Mouse (Mus musculus) hindbrain, embryonic 12.5 days (tissue): Measurements from ENCODE around the gene Grid2. TPM values are rescaled to one million over a fixed set of nuclear protein-coding genes. Genes with fewer than 3 reads are reported as not detected.
A peak's percentile ranks its signal among the peaks of the same experiment; 100 is the strongest.

Experiments
- ATAC-seq: fragments of 200-750 bp; cut with Nextera tagmentation; 2 replicates; pipeline ENCODE4 v1.8.0; 2017; ENCODE audit warnings: moderate TSS enrichment; ENCODE audit not compliant: low FRiP score
- H3K27ac ChIP-seq: fragments of 300-500 bp; sonication (generic); 2 replicates; pipeline ENCODE4 v1.5.1; 2016; ENCODE audit warnings: mild to moderate bottlenecking
- H3K27me3 ChIP-seq: fragments of 300-500 bp; sonication (generic); 2 replicates; pipeline ENCODE4 v1.6.1; 2016; ENCODE audit warnings: mild to moderate bottlenecking
- H3K36me3 ChIP-seq: fragments of 300-500 bp; sonication (generic); 2 replicates; pipeline ENCODE4 v1.6.1; 2016; ENCODE audit warnings: mild to moderate bottlenecking
- H3K4me1 ChIP-seq: fragments of 300-500 bp; sonication (generic); 2 replicates; pipeline ENCODE4 v1.6.1; 2016
- H3K4me2 ChIP-seq: fragments of 300-500 bp; sonication (generic); replicated peaks from 2 replicates; pipeline ENCODE4 v1.6.1; 2016; ENCODE audit warnings: mild to moderate bottlenecking
- H3K4me3 ChIP-seq: fragments of 300-500 bp; sonication (generic); 2 replicates; pipeline ENCODE4 v1.5.1; 2016; ENCODE audit warnings: mild to moderate bottlenecking
- H3K9ac ChIP-seq: fragments of 300-500 bp; sonication (generic); 2 replicates; pipeline ENCODE4 v1.6.1; 2016; ENCODE audit warnings: mild to moderate bottlenecking, moderate library complexity
- H3K9me3 ChIP-seq: fragments of 300-500 bp; sonication (generic); replicated peaks from 2 replicates; pipeline ENCODE4 v1.6.1; 2016; ENCODE audit warnings: mild to moderate bottlenecking
- WGBS: fragments of 180-500 bp; shearing (Covaris S2); methylation state at CpG from one replicate; pipeline ENCODE4 v1.1.7; 2016; 5-methylcytosine and 5-hydroxymethylcytosine counted together
- polyA plus RNA-seq: library from polyadenylated mRNA; unstranded; fragments of >200 nt; fragmentation: Nextera tagmentation; extraction: Ambion mirVana; gene quantifications from 2 replicates; pipeline ENCODE4 v1.2.1, GENCODE M21; 2016

Grid2 gene
- polyA plus RNA-seq, 1 experiment from 2014 or later: 8.1 TPM

DNA sequence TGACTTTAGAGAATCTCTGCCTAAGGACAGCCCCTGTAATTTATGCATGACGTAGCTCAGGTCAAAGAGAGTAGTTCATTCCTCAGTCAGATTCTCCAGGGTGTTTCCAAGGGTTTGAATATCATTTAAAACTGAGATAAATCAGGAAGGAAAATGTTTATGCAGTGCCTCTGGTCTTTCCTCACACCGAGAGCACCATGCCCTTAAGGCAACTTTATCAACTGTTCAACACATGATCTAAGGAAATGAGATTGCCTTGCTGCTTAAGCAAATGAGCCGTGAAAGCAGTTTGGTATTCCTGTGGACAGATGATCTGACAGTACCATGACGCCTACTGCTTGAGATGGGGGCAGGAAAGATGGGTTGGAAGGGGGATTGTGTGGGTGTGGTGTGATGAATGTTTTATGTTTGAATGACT is 1342.5 kb downstream of the Grid2 start:
- WGBS: 11% methylated on average over 4 of the region's 4 CpGs
- no peaks in the 10 kb centered on the region for H3K36me3 ChIP-seq
- ATAC-seq: peak; percentile 85
- no peaks in the 10 kb centered on the region for H3K27me3 ChIP-seq
- H3K4me3 ChIP-seq: no peak overlapping the region
- H3K4me1 ChIP-seq: peaks cover 7% of the 10 kb centered on the region
- no peak overlapping the region for H3K9ac ChIP-seq
- no peak overlapping the region for H3K27ac ChIP-seq
- no peak overlapping the region for H3K4me2 ChIP-seq
- H3K9me3 ChIP-seq: no peaks in the 10 kb centered on the region

GRCm38 (mm10) chr6:64605753-64606152 is 1350.1 kb downstream of the Grid2 start:
- Histone ChIP-seq H3K9ac (no peak overlapping the region), H3K27ac (no peak overlapping the region), H3K27me3 (no peaks in the 10 kb centered on the region), H3K9me3 (no peaks in the 10 kb centered on the region), H3K36me3 (no peaks in the 10 kb centered on the region), H3K4me2 (no peak overlapping the region), H3K4me3 (no peak overlapping the region), H3K4me1 (no peaks in the 10 kb centered on the region)
- ATAC-seq: no peak
- 55% methylated on average over 3 of the region's 3 CpGs for WGBS

- Histone ChIP-seq H3K4me1 (no peaks in the 10 kb centered on the region), H3K4me2 (no peak overlapping the region), H3K27me3 (no peaks in the 10 kb centered on the region), H3K27ac (no peak overlapping the region), H3K9ac (no peak overlapping the region), H3K4me3 (no peak overlapping the region), H3K36me3 (no peaks in the 10 kb centered on the region), H3K9me3 (no peaks in the 10 kb centered on the region)
- 87% methylated on average over 1 of the region's 1 CpGs for whole genome bisulfite sequencing
- ATAC-seq: no peak
Measured at GRCm38 (mm10) chr6:64607041-64607440, 1351.4 kb downstream of the Grid2 start.

- Histone ChIP-seq H3K27me3 (no peaks in the 10 kb centered on the region), H3K9ac (no peak overlapping the region), H3K9me3 (no peaks in the 10 kb centered on the region), H3K4me1 (no peaks in the 10 kb centered on the region), H3K27ac (no peak overlapping the region), H3K36me3 (no peaks in the 10 kb centered on the region), H3K4me2 (no peak overlapping the region), H3K4me3 (no peak overlapping the region)
- no peak for ATAC-seq
- 15% methylated on average over 1 of the region's 1 CpGs for WGBS
Measured at GRCm38 (mm10) chr6:64607942-64608341, 1352.3 kb downstream of the Grid2 start.

- Histone ChIP-seq H3K4me1 (peaks cover 15% of the 10 kb centered on the region), H3K36me3 (no peaks in the 10 kb centered on the region), H3K27me3 (no peaks in the 10 kb centered on the region), H3K4me2 (no peak overlapping the region), H3K4me3 (no peak overlapping the region), H3K27ac (peak overlapping the region; percentile 19; the same call in 1 of the 2 replicates), H3K9me3 (no peaks in the 10 kb centered on the region), H3K9ac (no peak overlapping the region)
- no peak for ATAC-seq
- WGBS: 56% methylated on average over 4 of the region's 4 CpGs
Measured at GRCm38 (mm10) chr6:64616843-64617242, 1361.2 kb downstream of the Grid2 start.

DNA sequence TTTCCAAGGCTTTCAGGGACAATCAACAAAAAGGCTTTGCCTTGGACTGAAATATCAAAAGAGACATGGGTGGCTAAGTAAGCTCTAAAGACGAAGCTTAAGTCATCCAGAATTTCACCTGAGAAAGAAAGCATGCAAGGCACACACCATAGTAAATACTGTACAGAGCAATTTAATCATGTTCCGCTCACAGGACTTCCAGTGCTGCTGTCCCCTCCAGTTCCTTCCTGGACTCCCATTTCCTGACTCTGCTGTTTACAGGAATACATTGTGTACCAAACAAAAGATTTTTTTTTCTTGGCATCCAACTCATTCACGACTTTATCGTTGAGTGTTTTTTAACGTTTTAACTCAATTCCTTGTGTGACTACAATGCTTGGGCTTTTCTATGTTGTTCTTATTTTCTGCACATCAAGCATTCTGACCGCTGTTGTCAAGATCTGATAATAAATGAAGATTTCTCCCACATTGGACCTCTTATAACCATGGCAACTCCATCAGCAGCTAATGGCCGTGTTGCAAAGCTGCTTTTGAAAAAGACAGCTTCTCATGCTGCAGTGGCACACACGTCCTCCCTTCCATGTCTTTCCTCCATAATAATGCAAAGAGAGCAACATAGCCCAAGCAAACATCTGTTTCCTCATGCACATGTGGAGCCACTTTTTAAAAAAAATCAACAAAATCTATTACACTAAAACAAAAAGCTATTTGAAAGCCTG is 1361.9 kb downstream of the Grid2 start:
- WGBS: 47% methylated on average over 8 of the region's 8 CpGs
- H3K27ac ChIP-seq: peak overlapping the region; percentile 19; the same call in 1 of the 2 replicates
- no peak overlapping the region for H3K9ac ChIP-seq
- peak; percentile 65; the same call in 1 of the 2 replicates for ATAC-seq
- H3K4me1 ChIP-seq: peaks cover 15% of the 10 kb centered on the region
- H3K4me2 ChIP-seq: no peak overlapping the region
- H3K36me3 ChIP-seq: no peaks in the 10 kb centered on the region
- H3K27me3 ChIP-seq: no peaks in the 10 kb centered on the region
- H3K9me3 ChIP-seq: no peaks in the 10 kb centered on the region
- H3K4me3 ChIP-seq: no peak overlapping the region

GRCm38 (mm10) chr6:64623404-64623803 is 1367.7 kb downstream of the Grid2 start:
- Histone ChIP-seq H3K9ac (no peak overlapping the region), H3K4me1 (no peaks in the 10 kb centered on the region; the same call in 1 of the 2 replicates), H3K4me2 (no peak overlapping the region), H3K27ac (no peak overlapping the region), H3K27me3 (no peaks in the 10 kb centered on the region), H3K4me3 (no peak overlapping the region), H3K9me3 (no peaks in the 10 kb centered on the region), H3K36me3 (no peaks in the 10 kb centered on the region)
- WGBS: 53% methylated on average over 3 of the region's 3 CpGs
- ATAC-seq: no peak

- H3K27me3 ChIP-seq: no peaks in the 10 kb centered on the region
- H3K4me1 ChIP-seq: peaks cover 13% of the 10 kb centered on the region
- no peak overlapping the region for H3K9ac ChIP-seq
- no peaks in the 10 kb centered on the region for H3K36me3 ChIP-seq
- no peak overlapping the region for H3K4me2 ChIP-seq
- ATAC-seq: no peak
- no peak overlapping the region for H3K4me3 ChIP-seq
- no peak overlapping the region for H3K27ac ChIP-seq
- H3K9me3 ChIP-seq: no peaks in the 10 kb centered on the region
Measured at GRCm38 (mm10) chr6:64647661-64648060, 1392.0 kb downstream of the Grid2 start.

GRCm38 (mm10) chr6:64648196-64648595 is 1392.5 kb downstream of the Grid2 start:
- no peak for ATAC-seq

GRCm38 (mm10) chr6:64649296-64650226 is 1393.9 kb downstream of the Grid2 start:
- Histone ChIP-seq H3K9ac (peak overlapping the region; percentile 46), H3K4me1 (peaks cover 13% of the 10 kb centered on the region), H3K4me2 (peak overlapping the region; percentile 51), H3K27ac (peak overlapping the region; percentile 41), H3K27me3 (no peaks in the 10 kb centered on the region), H3K4me3 (peak overlapping the region; percentile 30), H3K9me3 (no peaks in the 10 kb centered on the region), H3K36me3 (no peaks in the 10 kb centered on the region)
- WGBS: 12% methylated on average over 20 of the region's 20 CpGs
- ATAC-seq: peak; percentile 82

More at GRCm38 (mm10) chr6:64648196-64648595, 1392.5 kb downstream of the Grid2 start:
- H3K4me1 ChIP-seq: peaks cover 13% of the 10 kb centered on the region
- H3K4me3 ChIP-seq: no peak overlapping the region
- no peaks in the 10 kb centered on the region for H3K27me3 ChIP-seq
- H3K4me2 ChIP-seq: no peak overlapping the region
- no peaks in the 10 kb centered on the region for H3K36me3 ChIP-seq
- no peak overlapping the region for H3K27ac ChIP-seq
- H3K9me3 ChIP-seq: no peaks in the 10 kb centered on the region
- WGBS: 26% methylated on average over 8 of the region's 8 CpGs
- H3K9ac ChIP-seq: no peak overlapping the region

DNA sequence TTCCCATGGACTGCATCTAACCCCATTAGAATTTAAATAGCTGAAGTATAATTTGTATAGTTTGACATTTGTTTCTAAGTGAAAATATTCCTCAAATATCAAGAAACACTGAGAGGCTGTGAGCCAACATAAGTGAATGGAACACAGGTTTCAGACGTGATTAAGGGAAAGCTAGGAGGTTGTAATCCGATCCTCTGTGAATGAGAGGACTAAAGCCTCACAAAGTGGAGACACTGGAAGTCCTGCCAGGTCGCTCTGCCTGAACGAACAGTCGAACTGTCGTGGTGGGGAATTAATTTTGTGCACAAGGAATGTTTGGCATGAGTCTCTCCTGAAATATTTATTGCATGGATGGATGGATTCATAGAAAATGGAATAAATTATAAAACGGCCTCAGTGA is 1395.1 kb downstream of the Grid2 start:
- Histone ChIP-seq H3K27me3 (no peaks in the 10 kb centered on the region), H3K9ac (no peak overlapping the region), H3K36me3 (no peaks in the 10 kb centered on the region), H3K4me1 (peaks cover 13% of the 10 kb centered on the region), H3K27ac (0 out of 2 replicates have a peak overlapping the region, but pooled peaks have one; percentile 0), H3K4me2 (no peak overlapping the region), H3K9me3 (no peaks in the 10 kb centered on the region), H3K4me3 (no peak overlapping the region)
- WGBS: 26% methylated on average over 7 of the region's 7 CpGs
- ATAC-seq: no peak

- ATAC-seq: no peak
- Histone ChIP-seq H3K4me1 (no peaks in the 10 kb centered on the region), H3K4me3 (no peak overlapping the region), H3K27me3 (no peaks in the 10 kb centered on the region), H3K4me2 (no peak overlapping the region), H3K36me3 (no peaks in the 10 kb centered on the region), H3K27ac (no peak overlapping the region), H3K9ac (no peak overlapping the region), H3K9me3 (no peaks in the 10 kb centered on the region)
- WGBS: 70% methylated on average over 3 of the region's 3 CpGs
Measured at GRCm38 (mm10) chr6:64671010-64671409, 1415.3 kb downstream of the Grid2 start.
